Mouse (Mus musculus): ENCODE measurements around the gene Crispld2.

DNA sequence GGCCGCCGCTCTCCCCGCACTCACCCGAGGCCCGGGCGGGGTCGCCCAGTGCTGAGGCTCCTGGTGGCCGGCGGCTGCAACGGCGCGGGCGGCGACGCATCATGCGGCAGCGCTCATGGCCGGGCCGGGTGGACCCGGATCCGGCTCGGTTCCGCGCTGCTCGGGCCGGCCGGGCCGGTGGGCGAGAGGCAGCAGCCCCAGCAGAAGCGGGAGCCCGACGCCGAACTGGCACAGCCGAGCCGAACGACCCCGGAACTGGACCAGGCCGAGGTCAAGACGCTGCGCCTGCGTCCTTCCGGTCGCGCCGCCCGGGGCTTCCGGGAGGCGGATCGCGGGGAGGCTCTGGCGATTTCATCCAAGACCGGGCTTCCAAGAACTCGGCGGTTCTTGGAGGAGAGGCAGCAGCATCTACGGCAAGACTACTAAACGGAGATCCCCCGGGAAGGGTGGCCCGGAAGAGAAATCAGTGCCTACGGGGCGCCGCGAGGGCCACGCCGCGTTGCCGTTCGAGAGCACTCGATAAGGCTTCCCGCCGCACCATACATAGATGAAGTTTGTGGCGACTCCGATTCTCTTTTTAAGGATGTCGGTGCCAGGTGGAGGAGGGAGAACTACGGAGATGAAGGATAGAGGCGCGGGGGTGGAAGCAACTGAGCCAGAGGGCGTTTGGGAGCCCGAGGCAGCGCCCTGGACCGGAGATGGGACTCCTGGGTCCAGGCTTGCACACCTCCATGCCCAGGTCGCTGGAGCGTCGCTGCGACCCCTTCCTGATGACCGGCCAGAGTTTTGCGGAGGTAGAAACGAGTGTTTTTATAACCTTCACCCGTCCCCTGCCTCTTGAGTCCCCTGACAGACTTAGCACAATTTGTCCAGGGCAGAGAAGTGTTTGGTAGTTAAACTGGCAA lies 109.1 kb downstream of the Crispld2 start, which contains the start of gene Zdhhc7:
- TF ChIP-seq CTCF (IDR thresholded peaks at IDR 0.05; ENCODE audit: borderline replicate concordance, insufficient read depth, low read depth, low read length) (no peak), POLR2A (IDR thresholded peaks at IDR 0.05; ENCODE audit: borderline replicate concordance, insufficient read depth, low read length) (peak; percentile 69; the same call in 1 of the 2 replicates)

Measured in cerebellum, adult 2 months (tissue).